Mouse (Mus musculus): ENCODE data around the gene Ifne.

The Ifne gene

GRCm38 (mm10) chr4:88880101-88880500 lies at the start of gene Ifne:
Ifne (minus strand) TSS chr4:88880201.
- in situ Hi-C loops (cut with MboI, MseI): no loop called here

DNA sequence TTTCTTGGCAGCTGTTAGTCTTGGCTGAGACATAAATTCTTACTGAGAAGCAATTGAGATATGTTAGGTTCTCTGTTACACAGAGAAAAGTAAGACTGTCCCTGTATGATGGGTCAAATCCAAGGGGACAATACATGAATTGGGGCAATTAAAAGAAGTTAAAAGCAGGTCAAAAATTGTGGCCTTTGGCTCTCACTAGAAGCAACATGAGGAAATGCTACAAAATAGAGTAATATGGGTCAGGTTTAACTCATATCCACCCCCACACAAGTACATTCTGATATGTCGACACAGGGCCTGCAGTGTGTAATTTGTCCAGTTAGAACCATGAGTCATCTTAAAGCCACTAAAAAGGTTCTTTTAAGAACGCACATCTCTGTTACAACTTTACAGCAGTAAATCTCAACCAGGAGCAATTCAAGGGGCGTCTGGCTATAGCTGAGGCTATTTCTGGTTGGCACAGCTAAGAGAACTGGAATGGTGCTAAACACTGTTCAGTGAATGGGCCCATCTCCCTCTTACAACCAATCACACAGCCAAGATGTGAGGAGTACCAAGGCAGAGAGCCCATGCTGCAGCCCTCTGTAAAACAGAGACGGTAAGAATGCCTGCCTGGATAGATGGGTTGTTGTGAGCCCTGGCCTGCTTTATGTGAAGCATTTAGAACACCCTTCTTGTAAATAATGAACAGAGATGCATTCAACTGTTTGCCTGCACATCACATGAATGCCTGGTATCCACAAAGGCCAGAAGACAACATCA lies 48.5 kb upstream of the Ifne start:
- in situ Hi-C loops (cut with MboI, MseI): no loop called here

- in situ Hi-C loops (cut with MboI, MseI): no loop called here
Measured at GRCm38 (mm10) chr4:88927850-88928249, 47.8 kb upstream of the Ifne start.

DNA sequence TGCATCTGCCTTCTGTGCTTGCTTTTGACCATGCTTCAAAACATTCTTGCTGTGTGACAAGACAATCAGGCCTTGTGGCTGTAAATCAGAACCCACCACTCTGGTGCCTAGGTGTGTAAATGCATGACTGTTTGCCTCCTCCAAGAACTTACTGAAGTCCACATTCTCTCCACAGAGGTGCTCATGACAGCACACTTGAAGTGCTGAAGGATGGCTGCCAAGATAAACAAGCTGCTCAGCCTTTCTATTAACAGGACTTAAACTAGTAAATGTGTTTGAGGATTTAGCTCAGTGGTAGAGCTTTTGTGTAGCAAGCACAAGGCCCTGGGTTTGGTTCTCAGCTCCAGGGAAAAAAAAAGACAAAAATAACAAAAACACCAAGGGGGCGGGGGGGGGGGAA lies 46.6 kb upstream of the Ifne start:
- in situ Hi-C loops (cut with MboI, MseI): no loop called here

DNA sequence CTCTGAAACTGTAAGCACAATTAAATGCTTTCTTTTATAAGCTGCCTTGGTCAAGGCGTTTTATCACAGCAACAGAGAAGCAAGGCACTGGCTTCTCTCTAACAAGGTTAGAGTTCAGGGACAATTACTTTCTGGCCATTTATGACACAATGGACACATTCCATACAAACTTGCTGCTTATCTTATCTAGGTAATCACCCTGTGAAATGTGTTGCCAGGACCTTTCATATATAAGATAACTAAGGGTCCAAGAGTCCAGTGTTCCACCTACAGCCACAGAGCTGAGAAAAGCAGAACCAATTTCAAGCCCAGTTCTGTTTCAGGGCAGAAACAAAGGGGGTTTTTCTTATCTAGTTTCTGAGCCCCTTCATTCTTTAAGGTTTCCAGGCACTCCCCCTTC lies 46.1 kb upstream of the Ifne start:
- in situ Hi-C loops (cut with MboI, MseI): no loop called here

DNA sequence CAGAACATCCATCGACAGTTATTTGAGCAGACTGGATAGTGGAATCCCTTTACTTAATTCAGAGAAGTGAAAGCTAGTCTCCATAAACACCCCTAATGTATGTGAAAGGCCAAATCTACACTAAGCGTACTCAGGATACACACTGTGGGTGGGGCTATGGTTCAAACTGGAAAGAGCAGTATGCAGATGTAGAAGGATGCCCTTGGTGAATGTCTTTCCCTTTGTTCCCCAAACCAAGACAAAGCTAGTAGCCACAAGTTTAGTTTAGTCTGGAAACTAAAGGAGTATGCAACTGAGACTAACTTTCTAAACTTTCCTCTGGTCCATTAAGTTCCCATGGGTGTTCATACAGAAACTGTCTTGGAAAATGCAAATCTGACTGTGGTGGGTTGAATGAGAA lies 45.5 kb upstream of the Ifne start:
- in situ Hi-C loops (cut with MboI, MseI): no loop called here

- in situ Hi-C loops (cut with MboI, MseI): no loop called here
Measured at GRCm38 (mm10) chr4:88921280-88921679, 41.3 kb upstream of the Ifne start.

DNA sequence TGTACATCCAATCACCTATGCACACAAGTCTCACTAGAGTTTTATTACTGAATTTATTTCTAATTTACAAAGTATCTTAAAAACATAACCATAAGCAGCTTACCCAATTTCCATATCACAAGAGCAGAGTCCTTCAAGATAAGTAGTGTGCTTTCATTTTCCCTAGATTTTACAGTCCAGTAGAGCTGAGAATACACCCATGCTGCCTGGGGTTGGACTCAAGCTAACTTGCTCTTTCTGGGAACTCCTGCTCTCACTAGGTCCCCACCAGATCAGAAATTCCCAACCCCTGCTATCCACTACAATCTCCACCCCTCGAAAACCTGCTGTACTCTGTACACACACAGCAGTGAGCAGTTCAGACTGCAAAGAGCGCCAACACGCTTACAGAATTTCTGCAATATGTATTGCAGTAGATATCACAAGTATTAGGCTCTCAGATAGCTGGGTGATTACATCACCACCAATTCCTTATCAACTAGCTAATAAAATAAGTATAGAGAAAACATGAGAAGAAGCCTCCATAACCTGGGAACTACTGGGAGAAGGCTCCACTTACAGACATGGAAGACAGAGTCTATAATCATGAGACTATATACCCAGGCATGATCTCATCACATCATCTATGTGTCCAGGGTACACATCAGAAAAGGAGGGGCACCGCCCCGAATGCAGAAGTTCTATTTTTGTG lies 37.9 kb upstream of the Ifne start:
- in situ Hi-C loops (cut with MboI, MseI): no loop called here

DNA sequence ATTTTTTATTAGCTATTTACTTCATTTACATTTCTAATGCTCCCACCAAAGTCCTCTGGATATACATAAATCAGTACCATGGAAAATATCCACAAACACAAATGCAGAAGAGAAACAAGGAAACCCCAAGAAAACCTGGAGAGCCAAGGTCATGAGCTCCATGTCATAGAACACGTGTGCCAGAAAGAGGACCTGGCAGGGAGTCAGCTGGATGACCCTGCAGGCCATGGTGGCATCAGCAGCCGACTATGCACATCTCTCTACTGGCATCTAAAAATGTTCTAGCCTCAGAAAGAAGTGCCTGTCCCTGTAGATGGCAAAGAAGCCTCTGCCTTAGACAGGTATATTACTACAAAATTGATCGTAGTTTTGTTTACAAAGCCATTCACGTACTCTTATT lies 36.3 kb upstream of the Ifne start:
- in situ Hi-C loops (cut with MboI, MseI): no loop called here

- in situ Hi-C loops (cut with MboI, MseI): no loop called here
Measured at GRCm38 (mm10) chr4:88913984-88914383, 34.0 kb upstream of the Ifne start.

DNA sequence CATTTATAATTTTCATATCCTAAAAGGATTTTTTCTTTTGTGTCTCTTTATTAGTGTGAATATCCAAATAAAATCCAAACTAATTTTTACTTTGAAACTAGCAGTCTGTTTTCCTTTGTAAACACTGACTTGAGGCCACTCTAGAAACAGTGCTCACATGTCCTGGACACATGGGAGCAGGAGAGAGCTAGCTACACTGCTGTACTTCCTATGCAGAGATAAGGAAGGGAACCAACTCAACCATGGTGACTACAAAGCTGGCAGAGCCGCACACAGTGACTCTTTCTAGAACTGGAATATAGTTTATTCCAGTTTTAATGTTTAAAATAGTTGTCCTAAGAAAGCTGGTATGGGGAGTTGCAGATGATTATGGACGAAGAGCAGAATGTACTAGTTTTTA lies 32.9 kb upstream of the Ifne start:
- in situ Hi-C loops (cut with MboI, MseI): no loop called here

GRCm38 (mm10) chr4:88912187-88912586 lies 32.2 kb upstream of the Ifne start:
- in situ Hi-C loops (cut with MboI, MseI): no loop called here

DNA sequence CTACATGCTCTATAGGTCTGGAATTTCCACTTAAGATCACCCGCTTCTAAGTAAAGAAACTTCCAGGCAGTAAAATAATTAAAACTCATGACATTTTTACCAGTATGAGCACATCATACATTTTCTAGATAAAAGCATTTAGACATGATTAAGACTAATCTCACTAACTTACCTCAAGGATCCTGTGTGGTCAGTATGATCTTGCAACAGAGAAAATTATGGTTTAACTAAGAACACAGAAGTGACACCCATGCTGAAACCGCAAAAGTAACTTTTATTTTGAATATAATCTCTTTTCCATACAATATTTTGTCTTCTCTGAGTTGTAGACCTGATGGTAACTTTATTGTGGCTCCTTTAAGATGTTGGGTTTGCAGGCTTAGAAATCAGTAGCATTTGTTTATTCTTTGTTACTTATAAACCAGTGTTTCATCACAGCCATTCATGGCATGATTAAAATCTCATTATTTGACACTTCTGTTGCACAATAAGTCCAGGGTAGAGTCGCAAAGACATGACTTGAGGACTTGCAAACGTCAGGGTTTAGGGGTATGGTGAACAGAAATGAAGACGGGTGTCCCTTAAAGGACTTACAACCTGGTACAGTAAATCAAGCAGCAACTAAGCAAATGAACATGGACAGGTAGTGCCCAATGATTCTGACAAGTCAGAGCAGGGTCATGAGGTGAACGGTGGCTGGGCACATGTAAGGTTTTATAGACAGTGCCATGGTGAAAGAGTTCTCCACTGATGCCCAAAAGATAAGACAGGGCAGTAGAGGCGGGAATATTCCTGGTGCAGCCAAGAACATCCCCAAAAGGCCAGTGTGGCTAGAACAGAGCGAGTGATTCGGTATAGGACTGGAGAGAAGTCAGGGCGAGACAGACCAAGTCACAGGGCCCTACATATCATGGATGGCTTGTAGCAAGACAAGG lies 29.9 kb upstream of the Ifne start:
- in situ Hi-C loops (cut with MboI, MseI): no loop called here

GRCm38 (mm10) chr4:88893201-88893754 lies 13.3 kb upstream of the Ifne start:
- in situ Hi-C loops (cut with MboI, MseI): no loop called here

DNA sequence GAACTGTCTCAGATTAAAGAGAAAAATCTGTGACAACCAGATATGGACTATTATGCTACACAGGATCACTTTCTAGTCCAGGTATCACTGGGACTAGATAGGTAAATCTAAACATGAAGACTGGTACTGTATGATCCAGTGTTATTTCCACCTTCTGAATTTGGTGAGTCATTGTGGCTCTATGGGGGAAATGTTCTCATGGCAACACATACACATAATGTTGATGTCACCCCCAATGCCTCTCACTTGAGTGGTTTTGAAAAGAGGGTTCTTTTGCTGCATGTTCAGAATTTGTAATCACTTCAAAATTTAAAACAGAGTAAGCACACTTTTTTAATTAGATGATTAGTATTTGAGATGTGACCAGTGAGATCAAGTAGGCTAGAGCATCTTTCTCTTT lies 8.2 kb upstream of the Ifne start:
- in situ Hi-C loops (cut with MboI, MseI): no loop called here

DNA sequence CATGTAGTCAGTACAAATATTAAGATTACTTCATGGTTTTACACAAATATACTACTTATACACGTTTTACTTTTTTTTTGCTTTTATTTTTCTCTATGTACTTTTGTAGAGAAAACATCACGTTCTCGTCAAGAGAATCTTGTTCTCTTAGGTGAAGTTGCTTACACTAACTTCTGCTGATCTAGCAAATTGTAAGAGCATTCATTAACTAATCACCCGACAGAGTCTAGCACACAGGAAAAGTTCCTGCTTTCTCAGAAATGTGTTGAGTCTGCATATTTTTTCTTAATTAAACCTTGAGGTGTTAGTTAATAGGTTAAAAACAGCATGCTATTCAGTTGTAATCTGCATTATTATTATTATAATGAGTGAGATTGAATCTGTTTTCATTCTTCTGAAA lies 1.2 kb downstream of the Ifne start:
- in situ Hi-C loops (cut with MboI, MseI): loop anchor here in 1 of 2 experiments (5.0 to 10.0 kb wide), 2 partner anchors 56 to 124 kb away; no protein-coding TSS in a partner anchor

- in situ Hi-C loops (cut with MboI, MseI): loop anchor here in 1 of 2 experiments (5.0 to 10.0 kb wide), 2 partner anchors 57 to 124 kb away; no protein-coding TSS in a partner anchor
Measured at GRCm38 (mm10) chr4:88878246-88878645, 1.8 kb downstream of the Ifne start.

- in situ Hi-C loops (cut with MboI, MseI): loop anchor here in 1 of 2 experiments (5.0 to 10.0 kb wide), 2 partner anchors 58 to 126 kb away; no protein-coding TSS in a partner anchor
Measured at GRCm38 (mm10) chr4:88876520-88876919, 3.5 kb downstream of the Ifne start.

- in situ Hi-C loops (cut with MboI, MseI): loop anchor here in 1 of 2 experiments (5.0 to 10.0 kb wide), 2 partner anchors 59 to 127 kb away; no protein-coding TSS in a partner anchor
Measured at GRCm38 (mm10) chr4:88875435-88876095, 4.4 kb downstream of the Ifne start.

GRCm38 (mm10) chr4:88872691-88873090 lies 7.3 kb downstream of the Ifne start:
- in situ Hi-C loops (cut with MboI, MseI): loop anchor here (5.0 to 10.0 kb wide), 4 partner anchors 62 to 650 kb away; no protein-coding TSS in a partner anchor
